Mouse (Mus musculus) lung, postnatal 0 days (tissue): ENCODE measurements around the gene Ppm1k. TPM values are rescaled to one million over a fixed set of nuclear protein-coding genes. Genes with fewer than 3 reads are reported as not detected.

ENCODE experiments used
- ATAC-seq: fragments of 200-750 bp; cut with Nextera tagmentation; 2 replicates; pipeline ENCODE4 v1.8.0; 2017; ENCODE audit warnings: moderate library complexity
- DNase-seq: peaks from one replicate; pipeline ENCODE4 v3.0.0-alpha.2; 2016; ENCODE audit warnings: low spot score
- H3K27ac ChIP-seq: fragments of 300-500 bp; sonication (generic); 2 replicates; pipeline ENCODE4 v1.5.1; 2014; ENCODE audit warnings: antibody characterized with exemption, mild to moderate bottlenecking, low read length, mixed read lengths
- H3K27me3 ChIP-seq: fragments of 300-500 bp; sonication (generic); replicated peaks from 2 replicates; pipeline ENCODE4 v1.6.1; 2014; ENCODE audit warnings: low read length, mixed read lengths; ENCODE audit not compliant: insufficient read depth
- H3K36me3 ChIP-seq: fragments of 300-500 bp; sonication (generic); 2 replicates; pipeline ENCODE4 v1.6.1; 2014; ENCODE audit warnings: low read length, mixed read lengths; ENCODE audit not compliant: insufficient read depth
- H3K4me1 ChIP-seq: fragments of 300-500 bp; sonication (generic); 2 replicates; pipeline ENCODE4 v1.6.1; 2014; ENCODE audit warnings: antibody characterized with exemption, low read depth, low read length, mixed read lengths; ENCODE audit not compliant: insufficient read depth
- H3K4me2 ChIP-seq: fragments of 300-500 bp; sonication (generic); replicated peaks from 2 replicates; pipeline ENCODE4 v1.6.1; 2014; ENCODE audit warnings: low read depth, mild to moderate bottlenecking, low read length, moderate library complexity, mixed read lengths
- H3K4me3 ChIP-seq: fragments of 300-500 bp; sonication (generic); 2 replicates; pipeline ENCODE4 v1.5.1; 2014; ENCODE audit warnings: low read depth, low read length
- H3K9ac ChIP-seq: fragments of 300-500 bp; sonication (generic); replicated peaks from 2 replicates; pipeline ENCODE4 v1.6.1; 2014; ENCODE audit warnings: low read depth, mild to moderate bottlenecking
- H3K9me3 ChIP-seq: fragments of 300-500 bp; sonication (generic); 2 replicates; pipeline ENCODE4 v1.6.1; 2016; ENCODE audit warnings: low read length, mixed read lengths
- CTCF ChIP-seq: IDR thresholded peaks from 2 replicates; pipeline ENCODE4 v1.5.1; 2016; ENCODE audit warnings: antibody characterized with exemption, mild to moderate bottlenecking
- EP300 ChIP-seq: IDR thresholded peaks from 2 replicates; pipeline ENCODE4 v1.6.1; 2016; ENCODE audit warnings: antibody characterized with exemption, mild to moderate bottlenecking, control low read depth
- WGBS: fragments of 180-500 bp; shearing (Covaris S2); extraction: QIAGEN DNeasy Blood & Tissue Kit; methylation state at CpG from one replicate; pipeline ENCODE4 v1.1.7; 2014; 5-methylcytosine and 5-hydroxymethylcytosine counted together
- polyA plus RNA-seq: library from polyadenylated mRNA; unstranded; fragments of >200 nt; fragmentation: Nextera tagmentation; extraction: Ambion mirVana; gene quantifications from 2 replicates; pipeline ENCODE4 v1.2.1, GENCODE M21; 2015

Gene Ppm1k
- polyA plus RNA-seq: 5.5 and 6.6 TPM in 2 replicates

DNA sequence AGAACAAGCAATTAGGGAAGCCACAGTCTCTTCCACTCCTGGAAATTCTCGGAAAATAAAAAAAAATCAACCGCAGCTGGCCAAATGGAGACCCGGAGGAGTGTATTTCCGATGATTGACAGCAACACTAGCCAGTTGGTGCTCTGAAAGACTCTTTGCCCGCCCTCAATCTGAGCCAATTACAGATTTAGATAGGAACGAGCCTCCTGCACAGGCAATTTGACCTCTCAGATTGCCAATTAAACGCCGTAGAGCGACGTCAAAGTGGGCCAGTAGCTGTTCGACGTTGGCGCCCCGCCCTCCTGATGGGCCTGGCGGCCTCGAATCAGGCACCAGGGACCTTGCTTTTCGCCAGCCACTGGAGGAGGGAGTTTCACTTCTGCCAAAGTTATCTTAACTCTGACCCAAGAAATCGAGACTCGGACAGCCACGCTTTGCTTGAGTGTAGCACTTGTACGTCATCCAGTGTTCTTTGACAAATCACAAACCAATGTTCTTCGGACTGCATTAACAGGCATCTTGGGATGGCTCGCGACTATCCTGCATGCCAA, at the start of gene Ppm1k:
TSS of gene Ppm1k (minus strand) at position 83 of the 551 bp plus-strand sequence.
- H3K36me3 ChIP-seq: no peaks in the 10 kb centered on the region
- DNase-seq: peak; percentile 100
- peak within 1 kb of the TSS; percentile 88 for H3K4me2 ChIP-seq
- H3K4me1 ChIP-seq: no peaks in the 10 kb centered on the region
- H3K9me3 ChIP-seq: no peaks in the 10 kb centered on the region
- TF ChIP-seq EP300 (peak; percentile 53), CTCF (no peak)
- H3K27me3 ChIP-seq: no peaks in the 10 kb centered on the region
- peak within 1 kb of the TSS; percentile 89 for H3K27ac ChIP-seq
- WGBS: under 1% methylated on average over 24 of the region's 24 CpGs
- H3K4me3 ChIP-seq: peak within 1 kb of the TSS; percentile 63
- H3K9ac ChIP-seq: peak within 1 kb of the TSS; percentile 39
- peak; percentile 99 for ATAC-seq

DNA sequence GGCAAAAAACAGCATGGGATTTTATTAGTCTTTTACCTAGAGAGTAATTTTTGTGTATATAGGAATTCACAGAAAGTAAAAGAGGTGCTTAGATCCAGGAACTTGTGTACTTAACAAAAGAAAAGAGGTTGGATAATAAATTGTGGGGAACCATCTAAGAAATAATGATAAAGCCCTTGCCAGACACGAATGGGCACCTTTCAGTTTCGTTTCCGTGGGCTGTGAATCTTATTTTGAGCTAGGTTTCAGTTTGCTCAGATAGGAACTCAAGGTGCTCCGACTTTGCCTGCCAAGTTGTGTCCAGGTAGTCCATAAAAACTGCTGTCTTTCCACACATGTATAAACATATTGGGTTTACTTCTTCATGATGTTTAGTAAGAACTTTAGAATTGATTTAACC, 47.1 kb upstream of the Ppm1k start:
- H3K27ac ChIP-seq: no peak overlapping the region
- H3K4me1 ChIP-seq: no peaks in the 10 kb centered on the region
- H3K4me3 ChIP-seq: peak overlapping the region; percentile 0; the same call in 1 of the 2 replicates
- H3K4me2 ChIP-seq: no peak overlapping the region; the same call in 1 of the 2 replicates
- H3K9ac ChIP-seq: no peak overlapping the region
- H3K36me3 ChIP-seq: no peaks in the 10 kb centered on the region
- WGBS: 53% methylated on average over 4 of the region's 4 CpGs
- peak; percentile 27 for DNase-seq
- TF ChIP-seq CTCF (no peak), EP300 (no peak)
- H3K9me3 ChIP-seq: no peaks in the 10 kb centered on the region
- H3K27me3 ChIP-seq: no peaks in the 10 kb centered on the region
- no peak for ATAC-seq

GRCm38 (mm10) chr6:57581595-57581994, 46.3 kb upstream of the Ppm1k start:
- Histone ChIP-seq H3K4me2 (peak overlapping the region; percentile 57), H3K36me3 (no peaks in the 10 kb centered on the region), H3K9me3 (no peaks in the 10 kb centered on the region), H3K9ac (peak overlapping the region; percentile 30; the same call in 1 of the 2 replicates), H3K27me3 (no peaks in the 10 kb centered on the region), H3K4me1 (no peaks in the 10 kb centered on the region), H3K4me3 (peak overlapping the region; percentile 64), H3K27ac (peak overlapping the region; percentile 82; the same call in 1 of the 2 replicates)
- 79% methylated on average over 12 of the region's 12 CpGs for WGBS
- TF ChIP-seq EP300 (no peak), CTCF (no peak)
- no peak for DNase-seq
- ATAC-seq: no peak

DNA sequence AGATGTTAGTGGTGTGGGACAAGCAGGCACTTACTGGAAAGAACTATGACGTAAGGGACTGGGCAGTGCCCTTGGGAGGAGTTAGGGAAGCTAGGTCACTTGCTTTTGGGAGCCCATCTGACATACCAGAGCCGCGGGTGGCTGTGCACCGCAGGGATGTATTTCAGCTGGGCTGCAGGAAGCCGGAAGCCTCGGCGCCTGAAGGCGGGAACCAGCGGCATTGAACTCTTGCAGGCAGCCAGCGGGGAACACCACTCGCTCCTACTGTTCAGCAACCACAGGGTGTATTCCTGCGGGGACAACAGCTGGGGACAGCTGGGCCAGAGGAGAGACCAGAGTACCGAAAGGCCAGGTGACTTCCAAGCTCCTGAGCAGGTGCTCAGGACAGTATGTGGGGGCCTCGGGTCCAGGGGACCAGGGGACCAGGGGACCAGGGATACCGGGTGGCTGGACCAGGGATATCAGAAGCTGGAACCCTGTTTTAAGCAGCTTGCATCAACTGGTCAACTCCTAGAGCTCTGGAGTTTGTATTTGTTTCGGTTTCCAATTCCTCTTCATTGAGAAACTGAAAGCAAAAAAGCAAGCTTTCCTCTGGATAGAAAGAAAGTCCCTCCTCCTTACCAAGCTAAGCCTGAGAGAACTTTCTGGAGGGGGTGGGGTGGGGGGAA, 45.7 kb upstream of the Ppm1k start, which contains the start of gene Herc6:
TSS of gene Herc6 (plus strand) at position 120 of the 668 bp plus-strand sequence.
- TF ChIP-seq EP300: no peak
- no peak for TF ChIP-seq CTCF
- WGBS: 2% methylated on average over 16 of the region's 16 CpGs
- Histone ChIP-seq H3K9me3 (no peaks in the 10 kb centered on the region), H3K27me3 (no peaks in the 10 kb centered on the region), H3K4me2 (peak within 1 kb of the TSS; percentile 57), H3K27ac (peak within 1 kb of the TSS; percentile 82), H3K36me3 (no peaks in the 10 kb centered on the region), H3K4me1 (no peaks in the 10 kb centered on the region), H3K4me3 (peak within 1 kb of the TSS; percentile 64), H3K9ac (peak within 1 kb of the TSS; percentile 30)
- DNase-seq: peak; percentile 91
- ATAC-seq: peak; percentile 98

DNA sequence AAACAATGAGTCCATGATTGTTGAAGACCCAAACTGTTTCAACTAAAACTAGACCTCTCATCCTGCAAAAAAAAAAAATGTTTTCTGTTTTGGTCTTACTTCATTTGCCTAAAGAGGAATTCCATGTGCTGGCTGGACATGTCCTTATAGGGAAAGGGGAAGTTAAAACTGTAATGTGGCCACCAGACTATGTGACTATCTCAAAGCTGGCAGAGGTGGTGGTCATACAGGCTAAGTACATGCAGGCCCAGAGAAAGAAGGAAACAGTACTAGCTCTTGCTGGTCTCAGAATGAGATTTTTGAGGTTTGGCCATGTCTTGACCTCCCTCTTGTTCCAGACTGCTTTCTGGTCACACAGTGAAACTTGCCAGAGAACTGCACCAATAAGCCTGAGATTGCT, 36.3 kb upstream of the Ppm1k start:
- H3K4me1 ChIP-seq: no peaks in the 10 kb centered on the region
- H3K4me2 ChIP-seq: no peak overlapping the region
- no peak for TF ChIP-seq CTCF
- no peak for TF ChIP-seq EP300
- no peak overlapping the region for H3K9ac ChIP-seq
- H3K4me3 ChIP-seq: no peak overlapping the region
- H3K27me3 ChIP-seq: no peaks in the 10 kb centered on the region
- H3K36me3 ChIP-seq: no peaks in the 10 kb centered on the region
- ATAC-seq (no peak), DNase-seq (peak; percentile 6)
- H3K27ac ChIP-seq: no peak overlapping the region
- no peaks in the 10 kb centered on the region for H3K9me3 ChIP-seq

GRCm38 (mm10) chr6:57570170-57570974, 35.1 kb upstream of the Ppm1k start:
- Histone ChIP-seq H3K36me3 (no peaks in the 10 kb centered on the region), H3K4me3 (no peak overlapping the region), H3K27me3 (no peaks in the 10 kb centered on the region), H3K9ac (no peak overlapping the region), H3K27ac (no peak overlapping the region), H3K4me2 (no peak overlapping the region), H3K4me1 (no peaks in the 10 kb centered on the region), H3K9me3 (no peaks in the 10 kb centered on the region)
- 11% methylated on average over 6 of the region's 6 CpGs for WGBS
- TF ChIP-seq CTCF (peak; percentile 79), EP300 (no peak)
- no peak for ATAC-seq
- peak; percentile 82 for DNase-seq
